29 mouse cellular contexts compared by ENCODE assay signal in genomic region chr6:108432836-108433235, GRCm38 (mm10).
DNase-seq lines count a peak whose midpoint lies in the region; ATAC-seq and TF ChIP-seq lines count a peak whose summit lies in the region.
"Had no signal": no experiment of that assay in that cellular context is flagged by ENCODE, and none has a peak within 500 bp of the region (broad histone marks: within the 10 kb centered on the region; RNA-seq: fewer than 3 reads in every experiment).

No protein-coding gene starts in this region.

- H3K27ac ChIP-seq in liver, embryonic 12.5 days: no peak overlapping the region
- peak overlapping the region; percentile 30; the same call in 1 of the 2 replicates for H3K27ac ChIP-seq in bone marrow, adult 2 months (ENCODE audit: control insufficient read depth, insufficient read depth, low read depth, low read length, poor library complexity)
- no peak overlapping the region for H3K27ac ChIP-seq in liver, embryonic 16.5 days (ENCODE audit: low read length)
- H3K27ac ChIP-seq: embryonic facial prominence, embryonic 12.5 days; heart, embryonic 13.5 days; neural tube, embryonic 12.5 days had no signal

- H3K4me1 ChIP-seq in liver, embryonic 12.5 days: no peaks in the 10 kb centered on the region
- 0 out of 2 replicates have a peak, but pooled peaks cover 2% of the 10 kb centered on the region for H3K4me1 ChIP-seq in bone marrow, adult 2 months (ENCODE audit: control insufficient read depth, insufficient read depth, low read length)
- peaks cover 2% of the 10 kb centered on the region; the same call in 1 of the 2 replicates for H3K4me1 ChIP-seq in liver, embryonic 16.5 days (ENCODE audit: control insufficient read depth, low read depth, low read length)
- H3K4me1 ChIP-seq: neural tube, embryonic 12.5 days had no signal

- no peak overlapping the region for H3K4me3 ChIP-seq in liver, embryonic 12.5 days
- H3K4me3 ChIP-seq in bone marrow, adult 2 months (replicated peaks; ENCODE audit: control insufficient read depth, low read depth, low read length): no peak overlapping the region
- H3K4me3 ChIP-seq in liver, embryonic 16.5 days (ENCODE audit: low read depth, low read length): no peak overlapping the region
- H3K4me3 ChIP-seq: embryonic facial prominence, embryonic 12.5 days; heart, embryonic 13.5 days; myocyte; neural tube, embryonic 12.5 days had no signal

- 0 out of 2 replicates have a peak, but pooled peaks have one; percentile 47 for ATAC-seq in liver, embryonic 12.5 days
- peak; percentile 65; the same call in 1 of the 2 replicates for ATAC-seq in liver, embryonic 16.5 days (ENCODE audit: low read depth)
- peak; percentile 67 for ATAC-seq in neutrophil, adult 5-6 weeks (ENCODE audit: extremely low read depth, insufficient number of reproducible peaks, low FRiP score, poor library complexity, severe bottlenecking)
- ATAC-seq: activated CD4-positive, CD25-positive, alpha-beta regulatory T cell, adult 4 months; forebrain, embryonic 14.5 days; hindbrain, embryonic 16.5 days; midbrain, embryonic 16.5 days had no signal

- no peak for TF ChIP-seq POLR2A in bone marrow, adult 2 months (IDR thresholded peaks at IDR 0.05; ENCODE audit: borderline replicate concordance, control insufficient read depth, low read depth, low read length)

- H3K27me3 ChIP-seq in liver, embryonic 12.5 days (replicated peaks): no peaks in the 10 kb centered on the region
- no peaks in the 10 kb centered on the region for H3K27me3 ChIP-seq in liver, embryonic 16.5 days (ENCODE audit: control insufficient read depth, insufficient read depth, low read depth, low read length)
- H3K27me3 ChIP-seq: embryonic facial prominence, embryonic 12.5 days; heart, embryonic 13.5 days; neural tube, embryonic 12.5 days had no signal

- DNase-seq in liver: no peak
- DNase-seq in embryo, embryonic 10 days (ENCODE audit: low spot score): no peak
- no peak for DNase-seq in Muller cell, postnatal 12 days (ENCODE audit: inconsistent ontology term)
- DNase-seq in yolk sac, embryonic 10.5 days (ENCODE audit: low spot score): no peak
- DNase-seq: adrenal gland, adult 2 months; adrenal gland, postnatal 36 days; cerebellum, adult 2 months; cerebellum, postnatal 36 days; embryo, embryonic 11 days; gastrocnemius, postnatal 36 days; heart, postnatal 10 days; kidney, adult 9 months; kidney, postnatal 10 days; layer of hippocampus, postnatal 36 days; left cerebral cortex, postnatal 4 days; lung, adult 2 months had no signal

- WGBS in liver, embryonic 12.5 days (ENCODE audit: insufficient replicate concordance): 78% methylated on average over 4 of the region's 4 CpGs
- 48% methylated on average over 4 of the region's 4 CpGs for WGBS in bone marrow, adult 2 months
- 52% methylated on average over 4 of the region's 4 CpGs for WGBS in liver, embryonic 16.5 days (ENCODE audit: insufficient replicate concordance)

- no peak overlapping the region for H3K4me2 ChIP-seq in liver, embryonic 12.5 days
- 0 out of 2 replicates have a peak overlapping the region, but pooled peaks have one; percentile 23 for H3K4me2 ChIP-seq in liver, embryonic 16.5 days (ENCODE audit: low read depth, low read length)
- H3K4me2 ChIP-seq: embryonic facial prominence, embryonic 12.5 days; heart, embryonic 13.5 days; midbrain, embryonic 11.5 days; neural tube, embryonic 12.5 days had no signal

- H3K9me3 ChIP-seq in liver, embryonic 12.5 days (replicated peaks): no peaks in the 10 kb centered on the region
- no peaks in the 10 kb centered on the region for H3K9me3 ChIP-seq in liver, embryonic 16.5 days (replicated peaks; ENCODE audit: control insufficient read depth, low read length)
- H3K9me3 ChIP-seq: embryonic facial prominence, embryonic 12.5 days; heart, embryonic 13.5 days; neural tube, embryonic 12.5 days had no signal

- no peak for TF ChIP-seq CTCF in bone marrow, adult 2 months (IDR thresholded peaks at IDR 0.05; ENCODE audit: control insufficient read depth, insufficient read depth, low read length)

- H3K36me3 ChIP-seq in liver, embryonic 12.5 days: 0 out of 2 replicates have a peak, but pooled peaks cover 2% of the 10 kb centered on the region
- H3K36me3 ChIP-seq in liver, embryonic 16.5 days (ENCODE audit: control insufficient read depth, insufficient read depth): no peaks in the 10 kb centered on the region
- H3K36me3 ChIP-seq: embryonic facial prominence, embryonic 12.5 days; neural tube, embryonic 12.5 days had no signal

- no peak overlapping the region for H3K9ac ChIP-seq in liver, embryonic 12.5 days
- H3K9ac ChIP-seq in liver, embryonic 16.5 days (ENCODE audit: low read depth, low read length): no peak overlapping the region
- H3K9ac ChIP-seq: embryonic facial prominence, embryonic 12.5 days; heart, embryonic 13.5 days; neural tube, embryonic 12.5 days had no signal
